Mouse (Mus musculus) yolk sac, embryonic 10.5 days (tissue): Measurements from ENCODE around the gene Majin.

Experiments
- DNase-seq: peaks from one replicate; pipeline ENCODE4 v3.0.0-alpha.2; 2017; ENCODE audit warnings: low spot score

Gene Majin

GRCm38 (mm10) chr19:6262839-6263433 is 78.7 kb downstream of the Majin start:
- DNase-seq: peak; percentile 86

GRCm38 (mm10) chr19:6264200-6264599 is 80.0 kb downstream of the Majin start:
- DNase-seq: no peak

- DNase-seq: no peak
These were observed 80.8 kb downstream of the Majin start for GRCm38 (mm10) chr19:6264945-6265344.

GRCm38 (mm10) chr19:6265727-6266182 is 81.6 kb downstream of the Majin start:
- DNase-seq: no peak

- DNase-seq: no peak
These were observed 83.3 kb downstream of the Majin start for GRCm38 (mm10) chr19:6267306-6268169.

GRCm38 (mm10) chr19:6268170-6268528 is 84.0 kb downstream of the Majin start:
- peak; percentile 81 for DNase-seq

- no peak for DNase-seq
These were observed 84.5 kb downstream of the Majin start for GRCm38 (mm10) chr19:6268670-6269132.

GRCm38 (mm10) chr19:6269798-6270475 is 85.7 kb downstream of the Majin start:
- no peak for DNase-seq

- DNase-seq: no peak
These were observed 86.5 kb downstream of the Majin start for GRCm38 (mm10) chr19:6270661-6271060.

- no peak for DNase-seq
These were observed 87.0 kb downstream of the Majin start for GRCm38 (mm10) chr19:6271206-6271605.

- peak; percentile 85 for DNase-seq
These were observed 87.9 kb downstream of the Majin start for GRCm38 (mm10) chr19:6272053-6272452.

- no peak for DNase-seq
These were observed 88.5 kb downstream of the Majin start for GRCm38 (mm10) chr19:6272738-6273137.

GRCm38 (mm10) chr19:6273592-6273991 is 89.4 kb downstream of the Majin start:
- DNase-seq: no peak
